Mouse (Mus musculus) heart, postnatal 25 days (tissue): ENCODE measurements around the gene Gm10160. TPM values are rescaled to one million over a fixed set of nuclear protein-coding genes. Genes with fewer than 3 reads are reported as not detected.

Experiments
- DNase-seq: peaks from one replicate; pipeline ENCODE4 v3.0.0; 2022; ENCODE audit warnings: low spot score
- intact Hi-C: fragments of 180-260 bp; cut with DNase I; formaldehyde crosslinking; loops from one replicate; pipeline ENCODE4 v1.15.1; 2025
- total RNA-seq, 2 experiments: library from RNA; stranded (reverse); gene quantifications; 2 replicates each; pipeline ENCODE4 v1.2.3; 2021

The Gm10160 gene
- not detected for total RNA-seq

GRCm38 (mm10) chr7:81855694-81856093 is at the start of gene Gm10160:
TSS of gene Gm10160 (minus strand) at chr7:81855794.
- no peak for DNase-seq
- intact Hi-C loops: no loop called here

DNA sequence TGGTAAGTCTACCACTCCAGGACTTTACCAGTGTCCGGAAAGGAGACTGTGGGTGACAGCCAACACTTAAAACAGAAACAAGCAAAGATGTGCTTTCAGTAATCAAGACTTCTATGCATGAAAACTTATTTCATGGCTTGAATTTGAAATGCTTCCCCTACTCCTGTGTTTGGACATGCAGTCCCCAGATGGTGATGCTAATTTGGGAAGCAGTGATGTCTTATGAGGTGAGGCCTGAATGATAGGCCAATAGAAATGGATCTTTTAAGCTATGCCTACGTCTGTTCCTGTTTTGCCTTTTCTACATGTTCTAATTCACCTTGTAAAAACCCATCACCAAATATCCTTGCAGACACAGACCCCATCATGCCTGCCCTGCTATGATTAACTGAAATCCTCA is 49.3 kb upstream of the Gm10160 start:
- intact Hi-C loops: no loop called here
- no peak for DNase-seq

- intact Hi-C loops: no loop called here
- DNase-seq: no peak
Observed at GRCm38 (mm10) chr7:81904094-81904493, 48.5 kb upstream of the Gm10160 start.

GRCm38 (mm10) chr7:81899361-81899760 is 43.8 kb upstream of the Gm10160 start:
- no peak for DNase-seq

DNA sequence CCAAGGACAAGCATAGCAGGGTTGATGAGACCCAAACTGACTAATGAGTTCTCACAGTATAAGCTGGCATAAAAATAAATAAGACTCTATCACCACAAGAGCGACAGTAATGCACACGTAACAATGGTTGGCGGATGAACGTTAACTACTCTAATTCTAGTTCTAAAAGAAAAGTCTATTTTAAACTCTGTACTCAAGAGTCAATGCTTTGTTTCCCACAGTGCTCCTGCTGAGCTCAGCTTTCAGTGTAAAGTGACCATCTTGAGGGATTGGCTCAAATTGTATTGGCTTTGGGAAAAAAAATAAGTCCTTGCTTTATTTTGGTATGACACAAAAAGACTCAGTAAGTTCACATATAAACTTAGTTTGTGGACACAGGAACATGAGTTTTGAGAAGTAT is 29.5 kb upstream of the Gm10160 start:
- no peak for DNase-seq
- intact Hi-C loops: no loop called here

More at GRCm38 (mm10) chr7:81899361-81899760, 43.8 kb upstream of the Gm10160 start:
- intact Hi-C loops: no loop called here

- intact Hi-C loops: no loop called here
- no peak for DNase-seq
Observed at GRCm38 (mm10) chr7:81881600-81881999, 26.0 kb upstream of the Gm10160 start.

DNA sequence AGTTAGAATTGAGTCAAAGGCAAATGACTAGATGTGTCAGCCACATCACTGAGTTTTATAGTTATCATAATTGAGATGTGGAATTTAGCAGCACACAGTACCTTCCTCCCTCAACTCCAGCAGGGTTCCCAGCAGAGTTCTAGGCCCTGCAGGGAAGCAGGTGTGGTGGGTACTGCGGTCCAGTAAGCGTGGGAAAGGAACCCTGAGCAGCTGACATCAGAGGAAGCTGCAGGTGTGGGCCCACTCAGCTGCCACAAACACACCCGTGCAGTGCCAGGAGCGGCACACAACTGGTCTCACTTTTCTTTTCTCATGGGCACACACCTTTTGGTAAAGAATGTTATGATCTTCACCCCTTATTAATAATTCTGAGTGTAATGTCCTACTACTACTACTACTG is 25.2 kb upstream of the Gm10160 start:
- DNase-seq: no peak
- intact Hi-C loops: no loop called here

DNA sequence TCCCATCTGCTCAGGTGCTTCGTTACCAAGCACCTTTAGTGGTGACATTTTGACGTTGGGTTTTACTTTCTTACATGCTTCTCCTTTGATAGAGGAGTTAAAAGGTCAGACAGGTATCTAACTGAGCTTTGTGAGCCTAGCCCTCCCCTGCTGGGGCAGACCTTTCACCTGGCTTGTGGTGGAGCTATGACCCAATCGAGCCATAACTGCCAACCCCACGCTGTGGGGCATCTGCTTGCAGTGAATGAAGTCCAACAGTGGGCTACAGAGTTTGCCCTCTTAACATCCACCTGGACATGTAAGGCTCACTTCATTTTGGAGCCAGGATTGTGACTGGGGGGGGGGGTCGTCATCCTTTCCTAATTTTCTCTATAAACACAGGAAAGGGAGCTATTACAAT is 24.7 kb upstream of the Gm10160 start:
- intact Hi-C loops: no loop called here
- DNase-seq: no peak

GRCm38 (mm10) chr7:81875372-81875771 is 19.8 kb upstream of the Gm10160 start:
- intact Hi-C loops: no loop called here
- DNase-seq: no peak

DNA sequence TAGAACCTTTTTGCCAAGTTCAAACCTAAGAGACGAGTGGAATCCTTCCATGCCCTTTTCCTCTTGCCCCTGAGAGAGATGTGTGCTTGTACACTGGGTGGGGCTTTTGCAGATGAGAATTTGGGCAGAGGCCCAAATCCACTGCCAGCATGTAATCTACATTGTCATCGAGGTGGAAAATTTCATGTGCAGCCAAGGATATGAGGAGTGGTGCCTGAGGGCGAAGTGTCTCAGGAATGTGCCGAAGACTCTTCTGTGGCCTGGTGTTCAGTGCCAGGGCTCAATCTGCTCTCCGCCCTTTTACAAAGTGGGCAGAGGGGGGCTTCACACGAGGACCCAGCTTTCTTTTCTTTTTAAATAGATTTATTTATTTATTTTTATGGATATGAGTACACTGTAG is 19.0 kb upstream of the Gm10160 start:
- no peak for DNase-seq
- intact Hi-C loops: loop anchor here (5.0 kb wide), 1 partner anchor 67 kb away; no protein-coding TSS in a partner anchor

- intact Hi-C loops: loop anchor here (5.0 kb wide), 1 partner anchor 67 kb away; no protein-coding TSS in a partner anchor
Observed at GRCm38 (mm10) chr7:81873807-81874206, 18.2 kb upstream of the Gm10160 start.

GRCm38 (mm10) chr7:81872493-81873013 is 17.0 kb upstream of the Gm10160 start:
- intact Hi-C loops: loop anchor here (5.0 kb wide), 1 partner anchor 65 kb away; no protein-coding TSS in a partner anchor
- DNase-seq: no peak

More at GRCm38 (mm10) chr7:81873807-81874206, 18.2 kb upstream of the Gm10160 start:
- DNase-seq: no peak

DNA sequence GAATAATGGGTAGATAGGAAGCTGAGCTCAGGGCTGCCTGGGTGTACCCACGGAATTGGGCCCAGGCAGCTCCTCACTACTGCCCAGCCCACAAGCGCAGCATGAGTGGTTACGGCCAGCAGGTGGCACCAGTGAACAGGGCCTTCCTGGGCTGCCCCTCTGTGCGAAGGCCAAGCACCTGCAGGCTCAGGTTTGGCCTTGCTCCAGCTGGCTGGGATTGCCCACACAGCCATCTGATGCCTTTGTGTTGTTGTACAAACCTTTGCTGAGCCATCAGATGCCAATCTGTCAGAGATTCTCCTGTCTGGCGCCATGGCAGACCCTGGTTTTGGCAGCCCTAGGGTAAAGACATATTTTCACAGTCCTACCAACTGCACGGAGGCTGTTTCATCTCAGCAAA is 12.6 kb upstream of the Gm10160 start:
- no peak for DNase-seq
- intact Hi-C loops: loop anchor here (2.0 to 10.0 kb wide), 2 partner anchors 59 to 407 kb away; no protein-coding TSS in a partner anchor

DNA sequence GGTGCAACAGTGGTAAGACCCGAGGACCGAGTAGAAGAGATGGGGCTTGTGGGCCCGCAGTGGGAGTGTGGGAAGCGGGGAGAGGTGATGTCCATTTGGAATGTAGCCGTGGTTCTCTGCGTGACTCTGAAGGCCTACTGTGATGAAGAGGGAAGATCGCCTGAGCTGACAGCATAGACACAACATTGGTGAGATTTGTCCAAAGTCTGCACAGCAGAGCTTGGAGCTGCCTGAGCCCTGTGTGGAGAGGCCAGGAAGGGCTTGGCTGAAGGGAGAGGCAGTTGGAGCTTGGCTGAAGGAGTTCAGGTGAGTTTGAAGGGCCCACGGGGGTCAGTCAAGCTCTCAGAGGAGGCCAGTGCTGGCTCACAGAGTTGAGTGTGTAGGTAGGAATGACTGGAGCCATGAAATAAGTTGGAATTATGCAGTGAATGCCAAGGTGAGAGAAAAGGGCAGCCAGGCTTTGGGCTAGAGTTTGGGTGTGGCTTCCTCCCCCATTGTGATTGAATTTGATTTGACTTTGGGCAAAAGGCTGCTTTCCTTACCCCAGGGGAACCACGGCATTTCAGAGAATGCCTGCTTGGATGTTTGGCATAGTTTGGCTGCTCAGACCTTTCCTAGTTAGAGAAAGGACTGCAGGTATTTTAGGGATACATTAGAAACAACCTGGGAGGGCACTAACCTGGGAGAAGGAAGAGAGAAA is 11.8 kb upstream of the Gm10160 start:
- DNase-seq: no peak
- intact Hi-C loops: loop anchor here (10.0 kb wide), 1 partner anchor 407 kb away; no protein-coding TSS in a partner anchor

- intact Hi-C loops: loop anchor here (10.0 kb wide), 1 partner anchor 409 kb away; no protein-coding TSS in a partner anchor
- no peak for DNase-seq
Observed at GRCm38 (mm10) chr7:81865937-81866336, 10.3 kb upstream of the Gm10160 start.

DNA sequence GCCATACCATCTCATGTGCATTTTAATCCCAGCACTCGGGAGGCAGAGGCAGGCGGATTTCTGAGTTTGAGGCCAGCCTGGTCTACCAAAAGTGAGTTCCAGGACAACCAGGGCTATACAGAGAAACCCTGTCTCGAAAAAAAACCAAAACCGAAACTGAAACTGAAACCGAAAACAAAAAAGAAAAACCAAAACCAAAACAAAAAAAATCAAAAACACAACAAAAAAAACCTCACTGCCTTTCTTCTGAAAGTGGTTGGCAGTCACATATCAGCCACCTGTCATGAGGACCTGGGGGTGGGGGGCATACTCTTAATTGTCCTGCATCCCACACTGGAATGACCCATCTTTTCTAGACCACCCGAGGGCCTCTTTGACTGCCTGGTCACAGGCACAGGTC is 9.0 kb upstream of the Gm10160 start:
- no peak for DNase-seq
- intact Hi-C loops: loop anchor here (5.0 to 10.0 kb wide), 2 partner anchors 77 to 410 kb away; partner anchors contain the start of gene 3110040N11Rik

DNA sequence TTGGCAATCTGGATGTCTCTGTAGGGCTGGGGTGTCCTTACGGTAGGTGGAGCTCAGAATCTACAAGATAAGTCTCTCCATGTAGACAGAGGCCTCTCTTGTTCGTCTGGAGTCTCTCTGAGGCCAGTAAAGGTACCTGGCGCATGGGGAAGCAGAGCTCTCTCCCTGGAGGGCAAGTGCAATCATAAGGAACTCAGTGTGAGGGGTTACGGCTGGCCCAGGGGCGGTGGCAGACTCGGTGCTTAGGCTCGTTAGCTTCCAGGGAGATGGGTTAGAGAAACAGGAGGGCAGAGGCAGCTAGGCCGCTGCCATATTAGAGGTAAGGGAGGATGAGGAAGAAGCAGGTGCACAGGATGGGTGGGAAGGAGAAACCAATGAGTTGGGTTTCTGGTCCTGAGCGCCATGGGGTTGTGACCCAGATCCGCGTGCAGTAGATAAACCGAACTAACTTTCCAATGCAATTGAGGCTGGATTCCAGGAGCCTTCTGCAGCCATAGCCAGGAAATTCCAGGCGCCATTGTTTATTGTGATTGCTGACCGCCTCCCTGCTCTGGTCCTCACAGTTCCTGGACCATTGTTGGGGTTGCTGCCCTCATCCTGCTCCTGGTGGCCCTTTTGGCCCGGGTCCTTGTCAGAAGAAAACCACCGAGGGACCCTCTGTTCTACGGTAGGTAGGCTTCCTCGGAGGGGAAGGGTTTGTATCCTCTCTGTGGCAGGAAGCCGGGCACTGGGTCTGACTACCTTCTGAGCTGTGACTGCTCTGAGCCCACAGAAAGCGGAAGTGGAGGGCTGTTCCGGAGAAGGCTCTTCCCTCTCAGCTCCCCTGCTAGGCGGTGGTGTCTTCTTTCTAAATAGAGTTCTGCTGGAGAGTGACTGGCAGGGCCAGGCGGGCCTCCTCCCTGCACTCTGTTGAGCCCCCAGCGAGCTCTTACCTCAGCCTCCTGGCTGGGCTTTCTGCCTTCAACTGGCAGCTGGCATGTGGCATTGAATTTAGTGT is 7.3 kb upstream of the Gm10160 start:
- no peak for DNase-seq
- intact Hi-C loops: loop anchor here (5.0 to 10.0 kb wide), 2 partner anchors 76 to 412 kb away; partner anchors contain the start of gene 3110040N11Rik

GRCm38 (mm10) chr7:81861921-81862320 is 6.3 kb upstream of the Gm10160 start:
- no peak for DNase-seq
- intact Hi-C loops: loop anchor here (5.0 to 10.0 kb wide), 2 partner anchors 75 to 413 kb away; partner anchors contain the start of gene 3110040N11Rik

- intact Hi-C loops: loop anchor here (5.0 to 10.0 kb wide), 2 partner anchors 74 to 413 kb away; partner anchors contain the start of gene 3110040N11Rik
- no peak for DNase-seq
Observed at GRCm38 (mm10) chr7:81861461-81861860, 5.9 kb upstream of the Gm10160 start.

GRCm38 (mm10) chr7:81860996-81861395 is 5.4 kb upstream of the Gm10160 start:
- intact Hi-C loops: loop anchor here (5.0 to 10.0 kb wide), 2 partner anchors 74 to 414 kb away; partner anchors contain the start of gene 3110040N11Rik

More at GRCm38 (mm10) chr7:81860996-81861395, 5.4 kb upstream of the Gm10160 start:
- no peak for DNase-seq
